Mouse (Mus musculus): Measurements from ENCODE around the gene Sobp. TPM values are rescaled to one million over a fixed set of nuclear protein-coding genes. Genes with fewer than 3 reads are reported as not detected.

Sobp gene
- polyA plus RNA-seq, 2 experiments from 2014 or later: not detected

- no peak for ATAC-seq
Observed at GRCm38 (mm10) chr10:43083288-43084086, 90.8 kb downstream of the Sobp start.

DNA sequence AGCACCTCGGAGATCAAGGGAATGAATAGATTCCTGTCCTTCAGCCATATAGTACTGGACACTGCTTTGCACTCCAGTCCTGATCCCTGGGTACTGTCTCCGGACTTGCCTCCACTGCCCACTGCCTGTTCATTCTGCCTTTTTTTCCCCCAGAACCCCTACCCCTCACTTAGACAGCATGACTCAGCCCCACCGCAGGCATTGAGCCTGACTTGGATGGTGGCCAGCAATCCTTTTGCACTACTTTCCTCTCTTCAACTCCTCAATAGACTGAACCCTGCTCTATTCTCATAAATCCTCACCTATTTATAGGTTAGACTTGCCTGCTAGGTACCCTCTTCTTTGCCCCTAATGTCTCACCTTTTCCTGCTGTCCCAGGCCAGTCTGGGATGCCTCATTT lies 93.0 kb downstream of the Sobp start:
- no peak for ATAC-seq

DNA sequence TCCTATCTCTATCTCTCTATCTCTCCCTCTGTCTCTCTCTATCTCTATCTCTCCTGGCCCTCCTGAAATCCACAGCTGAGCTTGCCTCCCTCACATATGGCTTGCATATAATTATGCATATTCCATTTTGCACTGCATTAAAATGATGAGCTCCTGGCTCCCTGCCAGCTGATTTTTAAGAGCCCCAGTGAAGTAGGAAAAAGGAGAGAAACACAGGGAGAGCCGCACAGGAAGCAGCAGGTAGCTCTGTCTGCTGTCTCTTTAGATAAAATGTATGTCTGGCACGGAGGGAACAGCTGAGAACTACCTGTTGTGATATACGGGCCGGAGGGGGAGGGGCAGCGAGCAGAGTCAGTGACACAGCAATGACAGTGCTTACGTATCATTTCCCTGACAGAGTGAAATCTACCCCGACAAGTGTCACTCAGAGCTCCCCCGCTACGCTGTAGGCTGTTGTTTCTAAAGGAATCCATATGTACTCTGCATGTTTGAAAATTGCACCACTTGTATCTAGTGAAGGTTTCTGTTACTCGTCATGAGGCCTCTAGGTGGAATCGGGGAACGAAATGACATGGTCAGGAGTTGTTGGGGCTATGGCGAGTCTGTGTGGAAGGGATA lies 98.7 kb downstream of the Sobp start:
- ATAC-seq: no peak

DNA sequence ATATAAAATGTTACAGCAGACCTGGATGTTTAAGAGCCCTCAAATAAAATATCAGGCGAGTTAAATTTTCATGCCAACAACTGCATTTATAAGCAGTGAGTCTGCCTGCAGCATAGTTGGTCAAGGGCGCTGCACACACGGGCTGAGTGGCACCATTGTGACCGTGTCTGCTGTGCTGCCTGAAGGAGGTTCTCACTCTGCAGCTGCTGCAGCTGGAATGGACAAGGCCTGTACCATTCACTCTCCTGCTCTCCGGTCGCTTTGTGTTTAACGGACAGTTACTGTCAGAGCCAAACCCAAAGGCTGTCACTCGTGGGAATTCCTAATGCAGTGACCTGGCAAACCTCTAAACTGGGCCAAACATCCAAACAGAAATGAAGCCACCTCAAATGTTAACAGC lies 101.0 kb downstream of the Sobp start:
- no peak for ATAC-seq

- no peak for ATAC-seq
Observed at GRCm38 (mm10) chr10:43070893-43071292, 103.4 kb downstream of the Sobp start.

GRCm38 (mm10) chr10:43065331-43065730 lies 109.0 kb downstream of the Sobp start:
- ATAC-seq: no peak

- ATAC-seq: no peak
Observed at GRCm38 (mm10) chr10:43061519-43062105, 112.7 kb downstream of the Sobp start.

GRCm38 (mm10) chr10:43055405-43055804 lies 118.9 kb downstream of the Sobp start:
- no peak for ATAC-seq

- no peak for ATAC-seq
Observed at GRCm38 (mm10) chr10:43054776-43055175, 119.6 kb downstream of the Sobp start.

- no peak for ATAC-seq
Observed at GRCm38 (mm10) chr10:43053861-43054560, 120.3 kb downstream of the Sobp start.

DNA sequence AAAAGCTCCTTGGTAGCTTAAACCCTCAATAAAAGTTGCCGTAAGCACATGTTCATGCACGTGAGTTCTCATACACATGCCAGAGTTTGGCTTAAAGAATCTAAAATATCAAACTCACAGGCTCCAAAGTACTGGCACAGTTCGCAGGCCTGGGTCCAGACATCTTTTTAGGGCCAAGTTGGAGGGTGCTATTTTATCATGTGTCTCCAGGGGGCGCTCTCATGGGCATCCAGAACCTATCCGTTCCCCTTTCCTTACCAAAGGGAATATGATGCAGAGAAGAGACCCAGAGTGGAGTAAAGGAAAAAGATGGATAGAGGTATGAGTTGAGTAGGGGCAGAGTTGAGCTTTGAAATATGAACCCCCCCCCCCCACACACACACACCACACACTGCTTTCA lies 121.9 kb downstream of the Sobp start:
- ATAC-seq: no peak

- no peak for ATAC-seq
Observed at GRCm38 (mm10) chr10:43047804-43048348, 126.5 kb downstream of the Sobp start.

- no peak for ATAC-seq
Observed at GRCm38 (mm10) chr10:43043351-43044209, 130.8 kb downstream of the Sobp start.

GRCm38 (mm10) chr10:43042591-43043327 lies 131.6 kb downstream of the Sobp start:
- ATAC-seq: no peak

GRCm38 (mm10) chr10:43041794-43042193 lies 132.5 kb downstream of the Sobp start:
- ATAC-seq: no peak

DNA sequence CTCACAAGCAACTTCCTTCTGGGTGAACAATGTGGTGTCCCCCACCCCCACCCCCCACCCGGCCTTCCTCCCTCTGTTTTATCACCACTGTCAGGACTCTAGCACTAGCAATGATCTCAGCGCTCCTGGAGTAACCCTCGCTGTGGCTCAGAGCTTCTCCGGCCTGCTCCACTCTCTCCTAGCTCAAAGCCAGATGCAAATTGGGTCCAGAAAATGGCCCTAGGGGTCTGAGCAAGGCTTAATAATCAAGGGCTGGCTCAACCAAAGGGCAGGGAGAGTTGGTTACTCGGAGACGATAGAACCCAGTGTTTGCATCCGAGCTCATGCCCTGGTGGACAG lies 136.9 kb downstream of the Sobp start:
- ATAC-seq: no peak

GRCm38 (mm10) chr10:43036646-43037454 lies 137.5 kb downstream of the Sobp start:
- no peak for ATAC-seq

DNA sequence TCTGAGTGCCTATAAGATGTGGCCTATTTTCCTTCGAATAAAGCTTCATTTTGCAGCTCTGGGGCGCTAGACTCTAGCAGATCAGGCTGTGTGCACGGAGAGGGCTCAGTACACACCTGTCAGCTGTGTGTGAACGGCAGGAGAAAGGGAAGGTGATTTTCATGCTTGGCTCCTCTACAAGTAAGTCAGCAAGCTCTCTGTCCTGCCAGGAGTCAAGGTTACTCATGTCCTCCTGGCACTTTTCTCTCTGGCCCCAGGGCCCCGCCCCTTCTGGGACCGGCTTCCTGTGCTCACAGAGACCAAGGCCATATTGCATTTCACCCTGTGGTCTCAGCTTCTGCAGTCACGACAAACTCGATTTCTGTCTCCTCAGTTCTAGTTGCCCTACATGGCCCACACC lies 138.8 kb downstream of the Sobp start:
- no peak for ATAC-seq

GRCm38 (mm10) chr10:43034811-43035210 lies 139.5 kb downstream of the Sobp start:
- no peak for ATAC-seq

DNA sequence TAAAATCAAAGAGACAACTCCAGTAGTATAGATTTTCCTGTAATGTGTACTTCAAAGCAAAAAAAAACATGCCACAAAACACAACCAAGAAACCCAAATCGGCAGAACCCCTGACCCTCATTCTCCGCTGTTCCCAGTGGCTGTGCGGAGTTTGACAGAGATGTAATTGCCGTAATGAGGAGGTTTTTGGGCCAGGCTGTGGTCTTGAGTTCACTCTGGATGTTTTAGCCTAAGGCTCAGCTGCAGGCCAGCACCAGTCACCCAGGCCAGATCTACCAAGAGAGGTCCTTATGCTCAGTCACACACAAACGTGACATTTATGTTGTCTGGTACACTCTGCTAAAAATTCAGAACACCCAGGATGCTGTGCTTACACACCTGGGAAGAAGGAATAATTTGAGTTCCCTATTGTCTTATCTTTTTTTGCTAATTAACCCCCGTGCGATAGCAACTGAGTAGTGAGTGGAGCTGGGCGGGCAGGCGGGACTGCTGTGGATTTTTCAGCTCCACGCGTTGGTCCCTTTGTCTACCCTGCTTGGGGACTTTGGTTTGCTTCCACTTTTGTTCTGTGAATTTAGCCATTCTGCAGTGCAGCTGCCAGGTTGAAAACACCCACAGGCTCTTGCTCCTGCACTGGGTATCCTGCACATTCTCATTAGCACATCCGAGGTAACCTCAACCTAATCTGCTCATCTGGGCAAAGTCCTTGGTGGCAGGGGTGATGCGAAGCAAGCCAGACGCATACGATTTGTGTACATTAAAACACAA lies 140.7 kb downstream of the Sobp start:
- no peak for ATAC-seq
